Mouse (Mus musculus): Measurements from ENCODE around the gene Nol11. TPM values are rescaled to one million over a fixed set of nuclear protein-coding genes. Genes with fewer than 3 reads are reported as not detected.
"Not testable (repeated sequence)": the region's sequence is repeated elsewhere in the genome, so short reads cannot be mapped to it uniquely, and the experiment has no call there.

Gene Nol11
- polyA plus RNA-seq, 1 experiment from 2014 or later: 44.3 TPM

DNA sequence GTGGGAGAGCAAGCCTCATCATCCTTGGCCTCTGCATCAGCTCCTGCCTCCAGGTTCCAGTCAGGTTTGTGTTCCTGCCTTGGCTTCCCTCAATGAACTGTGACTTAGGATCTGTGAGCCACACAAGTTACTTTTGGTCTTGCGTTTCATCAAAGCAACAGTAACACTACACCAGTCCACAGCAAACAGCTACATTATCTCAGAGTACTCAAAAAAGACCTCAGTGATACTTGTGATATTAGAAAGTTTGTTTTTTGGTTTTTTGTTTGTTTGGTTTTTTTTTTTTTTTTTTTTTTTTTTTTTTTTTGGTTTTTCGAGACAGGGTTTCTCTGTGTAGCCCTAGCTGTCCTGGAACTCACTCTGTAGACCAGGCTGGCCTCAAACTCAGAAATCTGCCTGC, 62.5 kb downstream of the Nol11 start:
- 96% methylated on average over 1 of the region's 2 CpGs for WGBS
- H3K4me3 ChIP-seq (replicated peaks; ENCODE audit: low read length); H3K27me3 ChIP-seq (ENCODE audit: control insufficient read depth, insufficient read depth, low read length); H3K27ac ChIP-seq; H3K36me3 ChIP-seq (replicated peaks; ENCODE audit: control insufficient read depth, insufficient read depth); DNase-seq (ENCODE audit: low spot score); H3K9ac ChIP-seq; H3K4me2 ChIP-seq (replicated peaks); ATAC-seq (ENCODE audit: low FRiP score); H3K9me3 ChIP-seq (ENCODE audit: control insufficient read depth, low read length): not testable (repeated sequence)
- H3K4me1 ChIP-seq (replicated peaks; ENCODE audit: control insufficient read depth, insufficient read depth, low read length): peaks cover 32% of the 10 kb centered on the region

DNA sequence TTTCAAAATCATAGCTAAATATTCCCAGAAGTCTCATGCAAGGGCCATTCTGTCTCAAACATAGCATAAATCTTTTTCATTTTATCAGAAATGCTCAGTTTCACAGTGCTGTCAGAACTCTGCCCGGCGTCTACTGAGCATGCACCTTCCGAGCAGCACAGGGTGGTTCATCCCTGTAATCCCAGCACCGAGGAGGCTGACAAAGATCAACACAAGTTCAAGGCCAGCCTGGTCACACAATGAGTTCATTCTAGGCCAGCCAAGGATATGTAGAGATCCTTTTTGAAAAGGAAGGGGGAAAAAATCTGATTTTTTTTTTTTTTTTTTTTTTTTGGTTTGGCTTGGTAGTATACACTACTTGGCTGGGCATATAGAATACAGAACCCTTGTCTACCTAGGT, 64.2 kb downstream of the Nol11 start:
- no peak for ATAC-seq (ENCODE audit: low FRiP score)
- no peaks in the 10 kb centered on the region for H3K27me3 ChIP-seq (ENCODE audit: control insufficient read depth, insufficient read depth, low read length)
- H3K4me1 ChIP-seq (replicated peaks; ENCODE audit: control insufficient read depth, insufficient read depth, low read length): peaks cover 31% of the 10 kb centered on the region
- no peak overlapping the region for H3K27ac ChIP-seq
- H3K4me2 ChIP-seq (replicated peaks): no peak overlapping the region
- no peak for DNase-seq (ENCODE audit: low spot score)
- no peak overlapping the region; the same call in 1 of the 2 replicates for H3K9ac ChIP-seq
- 82% methylated on average over 4 of the region's 4 CpGs for WGBS
- H3K36me3 ChIP-seq (replicated peaks; ENCODE audit: control insufficient read depth, insufficient read depth): no peaks in the 10 kb centered on the region
- H3K9me3 ChIP-seq (ENCODE audit: control insufficient read depth, low read length): no peaks in the 10 kb centered on the region
- H3K4me3 ChIP-seq (replicated peaks; ENCODE audit: low read length): no peak overlapping the region

DNA sequence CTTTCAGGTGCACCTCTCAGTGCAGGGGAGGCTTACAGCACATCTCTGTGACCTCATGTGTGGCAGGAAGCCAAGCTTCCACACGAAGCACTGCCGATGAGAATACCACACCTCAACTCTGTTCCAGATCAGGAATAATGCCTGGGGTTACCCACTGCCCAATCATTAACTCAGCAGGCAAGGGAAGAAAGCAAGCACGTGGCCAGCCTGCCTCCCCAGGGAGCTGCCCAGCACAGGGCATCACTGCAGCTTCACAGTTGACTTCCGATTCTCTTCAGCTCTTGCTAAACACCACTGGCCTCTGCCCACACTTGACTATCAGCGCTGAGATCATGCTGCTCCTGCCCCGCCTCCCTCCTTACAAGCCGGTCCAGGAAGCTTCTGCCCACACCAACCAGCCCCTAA, 64.9 kb downstream of the Nol11 start:
- 23% methylated on average over 7 of the region's 7 CpGs for WGBS
- Histone ChIP-seq H3K27me3 (ENCODE audit: control insufficient read depth, insufficient read depth, low read length) (no peaks in the 10 kb centered on the region), H3K4me2 (replicated peaks) (no peak overlapping the region), H3K36me3 (replicated peaks; ENCODE audit: control insufficient read depth, insufficient read depth) (no peaks in the 10 kb centered on the region), H3K9me3 (ENCODE audit: control insufficient read depth, low read length) (no peaks in the 10 kb centered on the region), H3K4me1 (replicated peaks; ENCODE audit: control insufficient read depth, insufficient read depth, low read length) (peaks cover 24% of the 10 kb centered on the region), H3K4me3 (replicated peaks; ENCODE audit: low read length) (no peak overlapping the region), H3K27ac (no peak overlapping the region), H3K9ac (no peak overlapping the region; the same call in 1 of the 2 replicates)
- DNase-seq (ENCODE audit: low spot score): no peak
- ATAC-seq (ENCODE audit: low FRiP score): no peak

DNA sequence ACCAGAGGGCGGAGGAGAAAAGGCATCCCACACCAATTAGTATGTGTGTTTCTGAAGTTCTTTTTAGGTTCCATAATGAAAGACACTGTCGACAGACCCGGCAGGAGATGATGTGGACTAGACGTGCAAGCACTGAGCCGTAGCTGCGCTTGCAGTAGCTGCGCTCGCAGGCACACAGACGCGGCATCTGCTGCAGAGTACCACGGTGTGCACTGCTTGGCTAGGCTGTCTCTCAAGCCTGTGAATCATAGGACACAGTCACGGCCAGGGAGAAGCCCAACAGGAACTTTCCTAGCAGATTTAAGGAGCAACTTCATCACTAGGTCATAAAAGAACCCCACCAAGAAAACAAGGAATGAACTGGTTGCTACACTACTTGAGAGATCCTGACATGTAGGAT, 71.4 kb downstream of the Nol11 start:
- H3K4me3 ChIP-seq (replicated peaks; ENCODE audit: low read length): no peak overlapping the region
- no peaks in the 10 kb centered on the region for H3K36me3 ChIP-seq (replicated peaks; ENCODE audit: control insufficient read depth, insufficient read depth)
- H3K27me3 ChIP-seq (ENCODE audit: control insufficient read depth, insufficient read depth, low read length): no peaks in the 10 kb centered on the region
- peaks cover 13% of the 10 kb centered on the region; the same call in 1 of the 2 replicates for H3K4me1 ChIP-seq (replicated peaks; ENCODE audit: control insufficient read depth, insufficient read depth, low read length)
- H3K4me2 ChIP-seq (replicated peaks): no peak overlapping the region
- DNase-seq (ENCODE audit: low spot score) (no peak), ATAC-seq (ENCODE audit: low FRiP score) (no peak)
- H3K9ac ChIP-seq: no peak overlapping the region
- no peaks in the 10 kb centered on the region for H3K9me3 ChIP-seq (ENCODE audit: control insufficient read depth, low read length)
- 78% methylated on average over 12 of the region's 12 CpGs for WGBS
- no peak overlapping the region for H3K27ac ChIP-seq

Other genes starting within 250 kb of the Nol11 start
- gene Kpna2, start 189.8 kb downstream of the Nol11 start, polyA plus RNA-seq (2014; fragmentation: Nextera tagmentation; extraction: Ambion mirVana): 150 and 177 TPM in 2 replicates
- gene 1810010H24Rik, start 163.7 kb downstream of the Nol11 start, polyA plus RNA-seq (2014; fragmentation: Nextera tagmentation; extraction: Ambion mirVana): 7.1 and 7.8 TPM in 2 replicates
- 36.2 and 40.6 TPM in 2 replicates for gene Bptf, start 57.3 kb downstream of the Nol11 start, polyA plus RNA-seq (2014; fragmentation: Nextera tagmentation; extraction: Ambion mirVana)

All from hindbrain, embryonic 14.5 days (tissue).